Mouse (Mus musculus): ENCODE data around the gene Ccdc36.

The Ccdc36 gene

DNA sequence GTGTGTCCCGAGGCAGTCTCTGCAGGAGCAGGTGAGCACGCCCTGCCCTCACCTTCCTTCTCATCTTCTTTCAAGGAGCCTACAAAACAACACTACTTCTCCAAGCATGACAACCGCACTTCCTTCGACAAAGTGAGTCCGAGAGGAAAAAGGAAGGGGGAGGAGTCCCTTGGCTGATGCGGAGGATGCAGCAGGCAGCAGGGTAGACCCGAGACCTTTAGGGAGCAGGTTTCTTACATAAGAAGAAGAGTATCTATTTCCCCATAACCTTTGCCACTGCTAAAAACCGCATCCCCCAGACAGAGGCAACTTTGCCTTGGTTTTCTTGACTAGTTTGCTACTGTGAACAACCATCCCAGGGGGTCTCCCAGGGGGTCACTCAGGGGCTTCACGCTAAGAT is 16.8 kb upstream of the Ccdc36 start:
- no peak for DNase-seq (ENCODE audit: low spot score in 2 of 2)

DNA sequence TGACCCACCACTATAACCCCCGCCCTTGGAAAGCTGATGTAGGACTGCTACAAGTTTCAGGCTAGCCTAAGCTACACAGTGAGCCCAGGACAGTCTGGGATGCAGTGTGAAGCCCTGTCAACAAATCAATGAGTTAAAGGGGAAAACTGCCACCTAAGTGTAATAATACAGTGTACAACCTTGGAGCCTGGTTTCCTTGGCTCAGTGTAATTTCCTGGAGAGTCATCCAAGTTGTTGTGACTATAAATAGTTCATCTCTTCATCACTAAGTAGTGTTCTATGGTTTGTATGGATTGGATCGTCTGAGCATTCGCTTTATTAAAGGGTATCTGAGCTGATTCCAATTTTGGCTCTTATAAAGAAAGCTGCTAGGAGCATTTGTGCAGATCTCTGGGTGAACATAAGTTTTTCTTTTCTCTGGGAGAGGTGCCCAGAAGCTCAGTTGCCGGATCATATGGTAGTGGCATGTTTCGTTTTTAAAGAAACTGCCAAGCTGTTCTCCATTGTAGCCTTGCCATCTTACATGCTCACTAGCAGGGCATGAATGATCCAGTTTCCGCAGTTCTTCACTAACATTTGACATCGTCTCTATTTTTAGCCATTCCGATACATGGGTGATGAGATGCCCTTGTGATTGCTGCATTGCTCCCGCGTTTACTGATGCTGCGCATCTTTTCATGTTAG is 13.1 kb upstream of the Ccdc36 start:
- DNase-seq (ENCODE audit: low spot score in 2 of 2): no peak

DNA sequence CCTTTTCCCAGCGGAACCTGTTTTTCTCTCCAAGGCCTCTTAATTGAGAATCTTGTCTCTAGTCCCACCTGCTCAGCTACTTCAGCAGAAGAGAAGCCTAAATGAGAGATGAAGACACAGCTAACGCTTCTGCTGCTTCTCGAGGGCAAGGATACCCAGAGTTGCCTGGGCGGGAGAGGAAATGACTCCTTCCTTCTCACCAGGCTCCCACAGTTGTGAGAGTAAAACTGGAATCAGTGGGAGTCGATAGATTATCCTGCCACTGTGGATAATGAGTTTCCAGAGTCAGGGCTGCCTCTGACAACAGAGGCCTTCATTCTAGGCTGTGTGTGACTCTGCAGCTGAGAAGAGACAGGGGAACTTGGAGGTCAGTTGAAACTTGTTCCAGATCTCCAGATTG is 12.2 kb upstream of the Ccdc36 start:
- no peak for DNase-seq (ENCODE audit: low spot score in 2 of 2)

DNA sequence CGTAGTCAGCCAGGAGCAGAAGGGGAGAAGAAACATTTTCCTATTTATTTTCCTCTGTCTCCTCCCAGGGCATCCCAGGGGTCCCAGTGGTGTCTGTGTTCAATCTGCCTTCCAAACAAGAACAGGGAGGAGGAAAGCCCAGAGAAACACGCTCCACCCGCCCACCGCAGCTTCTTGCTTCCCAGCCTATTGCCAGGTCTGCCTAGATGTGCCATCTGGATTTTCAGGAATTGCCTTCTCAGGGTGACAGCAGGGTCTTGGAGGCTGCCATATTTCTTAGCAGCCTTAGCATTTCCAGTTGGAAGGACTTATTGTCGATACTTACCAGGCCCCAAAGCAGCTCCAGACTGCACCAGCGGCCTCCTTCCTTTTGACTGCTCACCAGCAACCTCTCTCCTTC is 10.9 kb upstream of the Ccdc36 start:
- no peak for DNase-seq (ENCODE audit: low spot score in 2 of 2)

DNA sequence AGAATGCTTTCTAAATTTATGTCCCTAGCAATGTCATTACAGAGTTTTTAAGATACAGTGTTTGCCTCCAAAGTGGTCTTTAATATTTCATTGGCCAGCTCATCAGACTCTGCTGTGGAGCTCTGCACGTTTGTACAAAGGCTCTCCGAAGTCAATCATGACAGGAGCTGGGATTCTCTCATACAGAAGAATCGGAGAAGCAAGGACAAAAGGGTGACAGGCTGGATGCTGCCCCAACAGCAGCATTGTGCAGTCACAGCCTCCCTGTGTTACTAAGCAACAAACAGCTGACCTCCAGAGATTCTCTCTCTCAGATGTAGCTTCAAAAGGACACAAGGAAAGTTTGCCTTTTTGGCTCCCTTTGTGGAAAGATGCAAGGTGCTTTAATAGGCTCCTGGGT is 7.9 kb upstream of the Ccdc36 start, which contains the start of gene BC048562:
Gene BC048562, plus strand, starts transcription at position 301 of the 400 bp plus-strand sequence.
- no peak for DNase-seq (ENCODE audit: low spot score in 2 of 2)

DNA sequence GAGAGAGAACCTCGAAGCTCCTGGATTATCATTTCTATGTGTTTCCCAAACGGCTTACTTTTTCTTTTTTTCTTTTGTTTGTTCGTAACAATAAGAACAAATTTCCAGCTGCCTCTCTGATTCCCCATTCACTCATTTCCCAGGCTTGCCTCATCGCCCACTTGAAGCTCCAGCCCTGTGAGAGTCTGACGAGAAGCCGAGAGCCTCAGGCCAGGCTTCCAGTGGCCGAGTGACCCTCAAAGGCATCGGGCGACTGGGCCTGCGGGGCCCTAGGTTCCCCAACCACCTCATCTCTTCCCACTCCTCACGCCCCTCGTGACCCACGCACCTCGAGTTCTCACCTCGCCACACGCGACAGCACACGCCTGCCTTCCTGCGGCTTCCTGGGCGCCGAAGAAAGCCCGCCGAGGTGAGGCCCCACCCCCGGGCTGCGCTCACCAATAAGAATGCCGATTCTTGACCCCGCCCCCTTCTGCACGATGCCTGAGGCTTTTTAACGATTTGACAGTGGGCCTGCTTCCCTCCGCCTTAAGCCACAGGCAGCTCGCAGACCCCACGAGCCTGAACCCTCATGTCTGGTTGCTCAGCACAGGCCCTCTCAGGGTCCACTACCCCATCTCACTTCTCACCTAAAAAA is 3.3 kb upstream of the Ccdc36 start:
- no peak for DNase-seq (ENCODE audit: low spot score in 2 of 2)

DNA sequence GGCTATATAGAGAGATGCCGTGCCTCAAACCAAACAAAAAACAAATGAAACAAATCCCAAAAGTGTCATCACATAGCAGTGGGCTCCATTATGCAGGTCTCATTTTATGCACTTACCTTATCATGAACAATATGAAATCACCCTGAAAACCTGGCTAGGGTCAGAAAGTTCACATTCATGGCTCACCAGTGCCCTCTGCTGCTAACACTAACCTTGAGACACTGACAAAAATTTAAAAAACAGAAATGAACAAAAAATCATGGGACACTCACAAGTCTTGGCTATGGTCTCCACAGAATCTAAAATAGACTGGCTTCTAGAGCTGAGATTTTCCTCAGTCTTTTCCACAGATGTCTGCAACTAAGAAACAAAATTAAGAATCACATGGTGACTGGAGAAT is 16.1 kb downstream of the Ccdc36 start:
- DNase-seq (ENCODE audit: low spot score in 2 of 2): no peak

DNA sequence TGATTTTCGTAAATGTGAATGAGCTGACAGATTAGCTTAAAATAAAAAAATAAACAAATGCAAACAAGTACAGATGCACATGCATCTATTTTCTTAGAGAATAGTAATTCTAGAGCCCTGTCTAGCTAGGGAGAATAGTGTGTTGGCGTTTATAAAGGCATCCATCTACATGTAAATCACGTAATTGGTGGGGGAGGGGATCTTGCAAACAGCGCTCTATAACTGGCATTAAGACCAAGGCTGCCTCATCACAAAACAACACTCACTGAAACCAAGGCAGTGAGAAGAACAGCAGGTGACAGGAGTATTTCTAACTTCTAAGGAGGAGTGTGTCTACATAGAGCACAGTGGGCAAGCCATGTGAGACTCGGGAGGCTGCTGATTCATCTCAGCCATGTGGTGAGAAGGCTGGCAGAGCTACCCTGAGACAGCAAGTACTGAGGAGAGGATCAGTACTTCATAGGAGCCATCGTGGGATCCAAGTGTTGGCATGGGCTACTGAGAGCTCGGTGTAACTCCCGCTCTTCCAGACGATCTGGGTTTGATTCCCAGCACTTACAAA is 16.8 kb downstream of the Ccdc36 start:
- no peak for DNase-seq (ENCODE audit: low spot score in 2 of 2)

DNA sequence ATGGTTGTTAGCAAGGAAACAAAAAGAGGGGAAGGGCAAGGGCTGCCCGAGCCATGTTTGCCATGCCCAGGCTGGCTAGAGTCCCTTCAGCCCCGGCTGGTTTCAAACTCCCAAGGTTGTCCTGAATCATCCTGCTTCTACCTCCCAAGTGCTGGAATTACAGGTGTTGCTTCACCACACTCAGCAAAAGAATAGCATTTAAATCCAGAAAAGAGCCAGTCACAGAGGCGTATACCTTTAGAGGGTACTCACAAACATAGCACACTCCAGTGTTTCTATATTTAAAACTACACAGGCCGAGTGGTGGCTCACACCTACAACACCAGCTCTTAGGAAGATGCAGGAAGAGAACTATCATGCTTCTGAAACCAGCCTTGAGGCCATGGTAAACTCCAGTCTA is 18.7 kb downstream of the Ccdc36 start:
- no peak for DNase-seq (ENCODE audit: low spot score in 2 of 2)

DNA sequence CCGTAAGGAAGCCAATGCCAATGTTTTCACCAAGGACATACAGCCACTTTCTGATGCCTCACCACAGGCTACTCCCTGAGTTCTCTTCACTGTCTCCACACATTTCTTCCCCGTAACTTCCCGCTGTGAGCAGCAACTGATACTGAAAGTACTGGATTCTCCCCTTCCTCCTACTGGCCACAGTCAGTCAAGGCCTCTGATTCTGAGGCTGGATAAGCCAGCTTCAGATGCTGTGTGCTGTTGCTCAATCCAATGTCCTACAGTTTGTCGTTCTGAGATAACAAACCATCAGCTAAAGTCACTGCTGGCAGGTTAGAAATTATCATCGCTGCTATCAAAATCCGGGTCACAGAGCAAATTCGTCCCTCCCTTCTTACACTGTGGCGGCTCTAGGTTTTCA is 23.8 kb downstream of the Ccdc36 start:
- DNase-seq (ENCODE audit: low spot score in 2 of 2): no peak

DNA sequence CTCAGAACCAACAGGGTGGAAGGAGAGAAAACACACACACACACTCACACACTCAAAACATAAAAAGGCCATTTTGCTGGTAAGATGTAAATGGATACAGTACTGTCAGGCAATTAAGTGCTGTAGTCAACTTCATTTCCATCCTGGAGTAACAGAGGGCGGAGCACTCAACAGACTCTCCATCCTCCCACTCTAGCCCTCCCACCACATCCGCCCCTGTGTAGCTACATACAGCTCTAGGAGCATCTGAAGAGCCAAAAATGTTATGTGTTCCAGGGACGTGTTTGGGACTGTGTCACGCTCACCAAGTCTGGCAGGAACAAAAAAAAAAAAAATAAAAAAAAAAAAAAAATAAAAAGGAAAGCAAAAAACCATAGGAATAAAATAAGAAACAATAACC is 25.2 kb downstream of the Ccdc36 start:
- no peak for DNase-seq (ENCODE audit: low spot score in 2 of 2)

DNA sequence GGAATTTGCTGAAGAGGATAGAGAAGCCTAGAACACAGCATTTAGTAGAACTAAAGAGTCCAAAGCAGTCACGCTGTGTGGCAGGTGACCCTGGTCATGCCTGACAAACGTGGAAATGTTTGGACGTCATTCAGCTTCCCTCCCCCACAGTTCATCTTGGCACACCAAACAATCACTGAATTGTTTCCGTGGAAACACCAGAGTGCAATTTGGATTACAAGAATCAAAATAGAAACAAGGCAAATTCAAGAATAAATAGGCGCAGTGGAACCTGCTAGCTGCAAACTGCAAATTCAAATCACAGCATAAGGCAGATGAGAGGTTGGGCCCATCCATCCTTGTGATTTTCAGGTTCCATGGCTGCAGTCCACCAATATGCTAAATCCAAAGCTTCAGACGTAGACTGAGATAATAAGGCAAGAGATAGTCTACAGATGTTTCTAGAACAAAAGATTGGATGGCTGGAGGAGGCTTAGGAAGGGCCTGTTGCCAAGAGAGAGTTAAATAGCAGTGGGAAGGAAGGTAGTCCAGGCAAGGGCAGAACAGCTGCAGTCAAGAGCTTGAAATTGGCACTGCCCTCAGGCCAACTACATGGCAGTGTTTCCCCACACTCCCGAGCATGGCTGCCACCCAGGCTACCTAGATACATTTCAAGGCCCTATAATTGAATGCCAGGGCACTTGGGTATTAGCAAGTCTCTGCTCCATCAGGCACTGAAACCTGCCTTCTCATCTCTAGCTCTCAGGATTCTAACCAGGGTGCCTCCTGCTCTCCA is 26.9 kb downstream of the Ccdc36 start:
- no peak for DNase-seq (ENCODE audit: low spot score in 2 of 2)

DNA sequence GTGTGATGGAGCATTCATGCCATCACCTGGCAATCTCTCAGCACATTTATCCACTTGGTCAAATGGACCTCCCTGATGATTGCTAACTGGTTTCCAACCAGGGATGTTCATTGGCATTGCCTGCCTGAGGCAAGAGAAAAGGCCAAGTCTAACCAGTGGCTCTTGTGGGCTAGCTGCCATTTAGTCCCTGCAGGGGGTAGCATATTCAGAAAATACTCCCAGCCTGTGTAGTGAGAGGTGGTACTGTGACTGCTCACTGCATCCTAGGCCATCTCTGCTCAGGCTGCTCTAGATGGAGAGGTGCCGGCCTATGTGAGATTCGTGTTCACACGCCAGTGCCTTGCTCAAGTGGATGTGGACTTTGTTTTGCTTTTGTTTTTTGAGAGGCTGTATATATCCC is 30.0 kb downstream of the Ccdc36 start:
- no peak for DNase-seq (ENCODE audit: low spot score in 2 of 2)

DNA sequence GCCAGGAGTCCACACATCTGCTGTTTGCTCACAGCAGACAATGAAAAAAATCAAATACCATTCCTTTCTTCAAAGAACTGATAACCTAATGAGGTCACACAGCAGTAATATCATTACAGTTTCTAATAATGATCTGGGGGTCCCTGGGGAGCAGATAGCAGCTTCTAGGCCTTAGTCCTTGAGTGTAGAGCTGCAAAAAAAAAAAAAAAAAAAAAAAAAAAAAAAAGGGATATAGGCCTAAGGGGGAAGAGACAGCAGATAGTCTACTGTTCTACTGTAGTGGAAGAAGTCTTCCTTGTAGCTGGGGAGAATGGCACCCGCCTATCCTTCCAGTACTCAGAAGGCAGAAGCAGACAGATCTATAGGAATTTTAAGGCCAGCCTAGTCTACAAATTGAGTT is 32.9 kb downstream of the Ccdc36 start:
- DNase-seq (ENCODE audit: low spot score in 2 of 2): no peak

DNA sequence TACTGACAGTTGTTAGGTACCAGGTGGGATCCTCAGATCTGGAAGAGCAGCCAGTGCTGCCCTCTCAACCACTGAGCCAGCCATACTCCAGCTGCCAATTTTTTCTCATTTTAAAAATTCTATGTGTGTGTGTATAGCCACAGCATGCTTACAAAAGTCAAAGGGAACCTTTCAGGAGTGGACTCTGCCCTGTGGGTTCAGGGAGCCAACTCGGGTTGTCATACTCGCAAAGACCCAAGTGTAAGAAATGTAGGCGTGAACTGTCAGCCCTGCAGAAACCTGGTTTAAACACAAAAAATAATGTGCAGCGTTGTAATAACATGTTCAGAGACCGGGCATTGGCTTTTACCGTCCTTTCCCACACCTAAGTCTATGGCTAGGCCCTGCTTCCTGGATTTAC is 34.1 kb downstream of the Ccdc36 start:
- no peak for DNase-seq (ENCODE audit: low spot score in 2 of 2)

DNA sequence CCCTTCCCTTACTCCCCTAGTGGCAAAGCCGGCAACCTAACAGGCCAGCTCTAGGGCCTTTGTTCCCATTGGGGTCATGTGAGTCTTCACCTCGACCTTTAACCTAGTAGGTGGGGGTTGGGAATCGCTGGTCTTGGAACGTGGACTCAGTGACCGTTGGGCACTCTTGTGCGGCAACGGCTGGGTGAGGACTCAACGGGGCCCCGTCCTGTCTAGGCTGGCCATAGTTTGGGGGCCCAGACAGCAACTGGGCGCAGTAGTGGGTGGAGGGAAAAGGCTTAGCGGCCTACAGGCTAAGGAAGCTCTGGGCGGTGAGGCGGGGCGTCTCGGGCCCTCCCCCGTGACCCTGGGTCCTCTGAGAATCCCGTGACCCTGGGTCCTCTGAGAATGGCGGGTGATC is 35.6 kb downstream of the Ccdc36 start, which contains the start of gene 1700102P08Rik:
Gene 1700102P08Rik, plus strand, starts transcription at position 130 of the 400 bp plus-strand sequence.
- DNase-seq (ENCODE audit: low spot score in 2 of 2): no peak

DNA sequence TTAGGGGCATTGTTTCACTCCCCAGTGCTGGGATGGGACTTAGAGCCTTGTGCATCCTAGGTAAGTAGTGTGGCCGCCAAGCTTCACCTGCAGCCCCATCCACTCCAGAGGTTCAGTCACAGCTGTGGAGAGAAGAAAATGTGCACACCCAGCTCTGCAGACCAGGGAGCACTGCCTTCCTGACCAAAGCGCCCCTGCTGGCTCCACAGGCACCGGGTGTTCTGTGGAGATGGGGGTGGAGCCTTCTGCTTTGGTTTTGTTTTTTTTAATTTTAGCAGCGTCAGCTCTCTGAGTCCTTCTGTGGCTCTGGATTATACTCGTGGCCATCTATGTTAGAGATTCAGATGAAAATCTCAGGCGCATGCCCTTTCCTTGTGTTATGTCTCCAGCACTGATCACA is 39.1 kb downstream of the Ccdc36 start:
- DNase-seq (ENCODE audit: low spot score in 2 of 2): no peak

DNA sequence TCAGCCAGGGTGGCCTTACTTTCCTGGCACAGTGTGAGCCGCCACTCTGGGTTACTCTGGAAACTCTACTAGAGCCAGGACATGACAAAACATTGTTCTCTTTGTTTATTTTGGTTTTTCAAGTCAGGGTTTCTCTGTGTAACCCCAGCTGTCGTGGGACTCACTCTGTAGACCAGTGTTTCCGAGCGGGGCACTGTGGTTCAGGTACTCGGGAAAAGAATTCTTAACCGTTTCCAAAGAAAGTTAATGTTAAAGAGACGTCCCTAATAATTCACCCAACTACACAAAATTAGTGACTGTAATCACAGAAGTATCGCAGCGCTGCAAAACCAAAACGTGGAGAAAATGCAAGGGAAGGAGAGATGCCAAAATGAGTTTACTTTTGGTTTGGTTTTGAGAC is 39.7 kb downstream of the Ccdc36 start:
- no peak for DNase-seq (ENCODE audit: low spot score in 2 of 2)

DNA sequence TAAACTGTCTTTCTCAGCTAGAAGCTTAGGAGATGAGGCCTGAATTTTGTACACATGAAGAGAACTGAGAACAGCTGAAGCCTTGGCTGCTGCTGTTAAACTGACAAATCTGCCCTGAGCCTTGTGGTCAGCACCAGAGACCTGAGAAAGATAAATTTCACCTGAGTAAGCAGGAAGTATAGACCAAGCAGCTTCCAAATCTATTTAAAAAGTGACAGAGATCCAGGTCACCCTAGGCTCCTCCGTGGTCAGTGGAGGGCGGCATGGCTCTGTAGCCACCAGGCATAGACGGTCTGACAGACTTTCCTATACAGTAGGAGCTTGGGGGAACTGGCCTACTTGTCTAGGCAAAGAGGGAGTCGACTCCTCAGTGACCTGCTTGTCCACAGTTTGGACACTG is 41.5 kb downstream of the Ccdc36 start:
- DNase-seq (ENCODE audit: low spot score in 2 of 2): no peak

DNA sequence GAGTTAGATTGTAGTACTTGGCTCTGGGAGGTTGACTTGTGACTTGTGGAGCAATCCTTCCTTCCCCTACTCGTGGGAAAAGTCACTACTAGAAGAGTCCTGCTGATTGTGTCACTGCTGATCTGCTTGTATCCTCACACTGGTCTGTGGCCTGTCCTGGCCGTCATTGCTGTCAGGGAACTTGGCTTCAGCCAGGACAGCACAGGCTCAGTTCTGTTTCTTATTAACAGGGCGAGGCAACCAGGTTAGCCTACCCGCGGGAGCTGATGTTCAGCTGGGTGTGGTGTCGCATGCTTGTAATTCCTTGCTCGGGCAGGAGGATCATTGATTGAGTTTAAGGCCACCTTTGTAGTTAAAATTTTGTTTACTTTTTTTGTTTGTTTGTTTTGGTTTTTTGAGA is 43.3 kb downstream of the Ccdc36 start:
- DNase-seq (ENCODE audit: low spot score in 2 of 2): no peak

DNA sequence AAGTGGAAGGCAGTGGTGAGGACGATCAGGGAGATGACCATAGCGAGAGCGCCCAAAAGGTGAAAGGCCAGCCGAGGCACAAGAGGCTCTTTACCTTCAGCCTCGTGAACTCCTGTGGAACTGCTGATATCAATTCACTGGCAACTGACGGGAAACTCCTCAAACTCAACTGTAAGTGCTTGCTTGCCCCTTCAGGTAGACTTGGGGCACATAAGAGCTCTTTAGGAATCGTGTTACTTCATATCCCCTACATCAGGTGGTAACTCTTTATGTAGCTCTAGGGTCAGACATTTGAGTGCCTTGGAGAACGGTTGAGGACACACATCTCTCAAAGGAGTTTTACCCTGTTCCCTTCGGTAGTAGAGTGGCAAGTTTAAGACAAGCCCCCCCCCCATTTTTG is 46.9 kb downstream of the Ccdc36 start:
- DNase-seq (ENCODE audit: low spot score in 2 of 2): no peak

DNA sequence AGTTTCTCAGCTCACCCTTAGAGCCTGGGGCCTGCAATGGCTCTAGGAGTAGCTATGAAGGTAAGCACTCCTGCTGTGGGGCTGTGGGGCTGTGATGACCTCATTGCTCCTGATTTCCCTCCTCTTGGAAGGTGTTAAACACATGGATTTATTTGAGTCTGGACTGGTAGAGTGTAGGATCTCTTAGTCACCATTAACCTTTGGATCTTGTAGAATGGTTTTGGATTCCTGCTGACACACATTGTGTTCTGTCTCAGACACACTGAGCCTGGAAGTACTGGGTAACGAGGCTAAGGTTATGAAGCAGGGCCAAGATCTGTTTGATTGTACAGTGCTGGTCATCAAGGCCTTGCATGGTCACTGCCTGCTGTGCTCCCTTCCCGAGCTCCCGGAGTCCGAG is 49.0 kb downstream of the Ccdc36 start:
- no peak for DNase-seq (ENCODE audit: low spot score in 2 of 2)

DNA sequence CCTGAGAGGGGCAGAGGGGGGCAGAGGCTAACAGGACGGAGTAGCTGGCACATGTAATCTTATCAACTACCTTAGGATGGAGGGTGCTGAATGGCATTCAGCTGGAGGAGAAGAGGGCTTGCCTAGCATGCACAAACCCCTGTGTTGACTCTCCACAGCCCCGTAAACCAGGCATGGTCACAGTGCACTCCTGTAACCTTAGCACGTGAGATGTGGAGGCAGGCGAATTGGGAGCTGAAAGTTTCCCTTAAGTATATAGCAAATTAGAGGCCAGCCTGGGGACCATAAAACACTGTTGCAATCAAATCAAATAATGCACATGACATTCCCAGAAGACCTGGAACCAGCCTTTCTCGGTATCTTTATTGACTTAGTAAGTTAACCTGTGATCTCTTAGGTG is 49.5 kb downstream of the Ccdc36 start:
- no peak for DNase-seq (ENCODE audit: low spot score in 2 of 2)

Measured in natural killer cell, adult 2 months (primary cell).